Comparison of ENCODE assay signal across 8 mouse cellular contexts in genomic region chr16:38376841-38377249, GRCm38 (mm10). TPM values are rescaled to one million over a fixed set of nuclear protein-coding genes. Genes with fewer than 3 reads are reported as not detected.
DNase-seq lines count a peak whose midpoint lies in the region; ATAC-seq and TF ChIP-seq lines count a peak whose summit lies in the region.

No protein-coding gene starts in this region.

- 47% methylated on average over 8 of the region's 8 CpGs for WGBS in liver, adult 2 months
- 56% methylated on average over 8 of the region's 8 CpGs for WGBS in forebrain, embryonic 11.5 days
- WGBS in kidney, embryonic 15.5 days: 52% methylated on average over 8 of the region's 8 CpGs
- WGBS in midbrain, embryonic 11.5 days: 62% methylated on average over 8 of the region's 8 CpGs

- H3K4me3 ChIP-seq in liver, adult 2 months (ENCODE audit: insufficient read depth, low read depth, low read length): peak overlapping the region; percentile 73
- H3K4me3 ChIP-seq in forebrain, embryonic 11.5 days (ENCODE audit: low read depth, low read length): peak overlapping the region; percentile 14; the same call in 1 of the 2 replicates
- peak overlapping the region; percentile 32 for H3K4me3 ChIP-seq in kidney, embryonic 15.5 days (replicated peaks)
- peak overlapping the region; percentile 17; the same call in 1 of the 2 replicates for H3K4me3 ChIP-seq in midbrain, embryonic 11.5 days (ENCODE audit: low read depth, low read length)

- no peaks in the 10 kb centered on the region for H3K27me3 ChIP-seq in liver, adult 2 months (ENCODE audit: control insufficient read depth, insufficient read depth, low read length)
- H3K27me3 ChIP-seq in forebrain, embryonic 11.5 days (ENCODE audit: control insufficient read depth, insufficient read depth, low read length): no peaks in the 10 kb centered on the region
- H3K27me3 ChIP-seq in kidney, embryonic 15.5 days: no peaks in the 10 kb centered on the region
- H3K27me3 ChIP-seq in midbrain, embryonic 11.5 days (ENCODE audit: control insufficient read depth, insufficient read depth, low read length): no peaks in the 10 kb centered on the region

- no peak for TF ChIP-seq CTCF in liver, adult 2 months (IDR thresholded peaks at IDR 0.05; ENCODE audit: low read depth, low read length)

- H3K27ac ChIP-seq in liver, adult 2 months (replicated peaks; ENCODE audit: insufficient read depth, low read depth, low read length): no peak overlapping the region
- H3K27ac ChIP-seq in forebrain, embryonic 11.5 days (ENCODE audit: low read depth, low read length): no peak overlapping the region
- H3K27ac ChIP-seq in kidney, embryonic 15.5 days: peak overlapping the region; percentile 70
- H3K27ac ChIP-seq in midbrain, embryonic 11.5 days (ENCODE audit: low read depth, low read length): no peak overlapping the region

- peak overlapping the region; percentile 68 for H3K9ac ChIP-seq in liver, adult 2 months (ENCODE audit: low read depth, low read length)
- peak overlapping the region; percentile 51 for H3K9ac ChIP-seq in forebrain, embryonic 11.5 days (ENCODE audit: low read length)
- peak overlapping the region; percentile 33; the same call in 1 of the 2 replicates for H3K9ac ChIP-seq in kidney, embryonic 15.5 days
- H3K9ac ChIP-seq in midbrain, embryonic 11.5 days (ENCODE audit: low read length): peak overlapping the region; percentile 44

- ATAC-seq in forebrain, embryonic 11.5 days (replicated peaks; ENCODE audit: low FRiP score): peak; percentile 42; the same call in 1 of the 2 replicates
- peak; percentile 28 for ATAC-seq in kidney, embryonic 15.5 days (replicated peaks; ENCODE audit: low FRiP score)
- peak; percentile 35; the same call in 1 of the 2 replicates for ATAC-seq in midbrain, embryonic 11.5 days (ENCODE audit: low FRiP score)

- H3K4me2 ChIP-seq in forebrain, embryonic 11.5 days (ENCODE audit: low read depth, low read length, severe bottlenecking): peak overlapping the region; percentile 45; the same call in 1 of the 2 replicates
- peak overlapping the region; percentile 55 for H3K4me2 ChIP-seq in kidney, embryonic 15.5 days
- peak overlapping the region; percentile 27 for H3K4me2 ChIP-seq in midbrain, embryonic 11.5 days

- no peak for TF ChIP-seq POLR2A in liver, adult 2 months (IDR thresholded peaks at IDR 0.05; ENCODE audit: extremely low read depth, insufficient read depth, low read length)

- peaks cover 1% of the 10 kb centered on the region; the same call in 1 of the 2 replicates for H3K4me1 ChIP-seq in liver, adult 2 months (ENCODE audit: control insufficient read depth, insufficient read depth, low read length)
- 0 out of 2 replicates have a peak, but pooled peaks cover 2% of the 10 kb centered on the region for H3K4me1 ChIP-seq in forebrain, embryonic 11.5 days (replicated peaks; ENCODE audit: control insufficient read depth, insufficient read depth, low read length)
- peaks cover 16% of the 10 kb centered on the region; the same call in 1 of the 2 replicates for H3K4me1 ChIP-seq in kidney, embryonic 15.5 days
- H3K4me1 ChIP-seq in midbrain, embryonic 11.5 days (ENCODE audit: control insufficient read depth, insufficient read depth, low read length): peaks cover 3% of the 10 kb centered on the region; the same call in 1 of the 2 replicates

- no peak for DNase-seq in liver, adult 2 months (ENCODE audit: extremely low read depth, low read depth, low spot score)
- DNase-seq in liver: no peak
- no peak for DNase-seq in forebrain, embryonic 11.5 days (ENCODE audit: low spot score)
- DNase-seq in midbrain, embryonic 11.5 days (ENCODE audit: low spot score, missing footprints): no peak
- no peak for DNase-seq in urinary bladder, postnatal 4 days (ENCODE audit: low spot score in 2 of 2)
- DNase-seq in urinary bladder, postnatal 36 days (ENCODE audit: low spot score in 2 of 2): no peak
- no peak for DNase-seq in frontal cortex, postnatal 25 days (ENCODE audit: low spot score in 2 of 2)

- H3K79me2 ChIP-seq in liver, adult 2 months (ENCODE audit: control insufficient read depth, insufficient read depth, low read length): no peaks in the 10 kb centered on the region

- H3K36me3 ChIP-seq in liver, adult 2 months (ENCODE audit: control insufficient read depth, insufficient read depth, low read length): no peaks in the 10 kb centered on the region
- no peaks in the 10 kb centered on the region for H3K36me3 ChIP-seq in forebrain, embryonic 11.5 days (ENCODE audit: control insufficient read depth, insufficient read depth, low read length)
- no peaks in the 10 kb centered on the region for H3K36me3 ChIP-seq in kidney, embryonic 15.5 days
- H3K36me3 ChIP-seq in midbrain, embryonic 11.5 days (ENCODE audit: control insufficient read depth, insufficient read depth, low read length): no peaks in the 10 kb centered on the region

- no peaks in the 10 kb centered on the region for H3K9me3 ChIP-seq in forebrain, embryonic 11.5 days (ENCODE audit: control insufficient read depth, low read length)
- no peaks in the 10 kb centered on the region for H3K9me3 ChIP-seq in kidney, embryonic 15.5 days (replicated peaks)
- H3K9me3 ChIP-seq in midbrain, embryonic 11.5 days (ENCODE audit: control insufficient read depth, low read length): no peaks in the 10 kb centered on the region

RNA-seq across cellular contexts. Expression of gene Popdc2, which starts 14.8 kb away (rescaled TPM):
- 0.18 TPM in 1 of 2 replicates, not detected in the other for total RNA-seq in liver, adult 2 months (2014; rRNA removed)
- 0.18 and 0.73 TPM in 2 replicates for polyA plus RNA-seq in liver, adult 2 months (2012; rRNA removed)
- 0.56 and 1.4 TPM in 2 replicates for polyA plus RNA-seq in forebrain, embryonic 11.5 days (2014; fragmentation: Nextera tagmentation; extraction: Ambion mirVana)
- polyA plus RNA-seq in kidney, embryonic 15.5 days (2015; fragmentation: Nextera tagmentation; extraction: Ambion mirVana): 1.1 and 5.7 TPM in 2 replicates
- 0.59 and 2.1 TPM in 2 replicates for polyA plus RNA-seq in midbrain, embryonic 11.5 days (2014; fragmentation: Nextera tagmentation; extraction: Ambion mirVana)

RNA-seq across cellular contexts. Expression of gene Gm21987, which starts 30.0 kb away (rescaled TPM):
- not detected in 2 replicates for total RNA-seq in liver, adult 2 months (2014; rRNA removed)
- polyA plus RNA-seq in liver, adult 2 months (2012; rRNA removed): not detected in 2 replicates
- polyA plus RNA-seq in forebrain, embryonic 11.5 days (2014; fragmentation: Nextera tagmentation; extraction: Ambion mirVana): not detected in 2 replicates
- not detected in 2 replicates for polyA plus RNA-seq in kidney, embryonic 15.5 days (2015; fragmentation: Nextera tagmentation; extraction: Ambion mirVana)
- polyA plus RNA-seq in midbrain, embryonic 11.5 days (2014; fragmentation: Nextera tagmentation; extraction: Ambion mirVana): not detected in 2 replicates

RNA-seq across cellular contexts. Expression of gene Cox17, which starts 30.1 kb away (rescaled TPM):
- total RNA-seq in liver, adult 2 months (2014; rRNA removed): 56.6 and 69.9 TPM in 2 replicates
- polyA plus RNA-seq in liver, adult 2 months (2012; rRNA removed): 39.4 and 46.7 TPM in 2 replicates
- 118 and 119 TPM in 2 replicates for polyA plus RNA-seq in forebrain, embryonic 11.5 days (2014; fragmentation: Nextera tagmentation; extraction: Ambion mirVana)
- 167 and 189 TPM in 2 replicates for polyA plus RNA-seq in kidney, embryonic 15.5 days (2015; fragmentation: Nextera tagmentation; extraction: Ambion mirVana)
- 122 and 124 TPM in 2 replicates for polyA plus RNA-seq in midbrain, embryonic 11.5 days (2014; fragmentation: Nextera tagmentation; extraction: Ambion mirVana)

RNA-seq across cellular contexts. Expression of gene Maats1, which starts 34.9 kb away (rescaled TPM):
- not detected in 2 replicates for total RNA-seq in liver, adult 2 months (2014; rRNA removed)
- polyA plus RNA-seq in liver, adult 2 months (2012; rRNA removed): not detected in 2 replicates
- 0.39 and 0.41 TPM in 2 replicates for polyA plus RNA-seq in forebrain, embryonic 11.5 days (2014; fragmentation: Nextera tagmentation; extraction: Ambion mirVana)
- 0.14 and 0.27 TPM in 2 replicates for polyA plus RNA-seq in kidney, embryonic 15.5 days (2015; fragmentation: Nextera tagmentation; extraction: Ambion mirVana)
- 0.32 and 0.60 TPM in 2 replicates for polyA plus RNA-seq in midbrain, embryonic 11.5 days (2014; fragmentation: Nextera tagmentation; extraction: Ambion mirVana)

RNA-seq across cellular contexts. Expression of gene Pla1a, which starts 56.1 kb away (rescaled TPM):
- total RNA-seq in liver, adult 2 months (2014; rRNA removed): 70.6 and 82.1 TPM in 2 replicates
- polyA plus RNA-seq in liver, adult 2 months (2012; rRNA removed): 46.9 and 55.2 TPM in 2 replicates
- polyA plus RNA-seq in forebrain, embryonic 11.5 days (2014; fragmentation: Nextera tagmentation; extraction: Ambion mirVana): 0.15 and 0.25 TPM in 2 replicates
- polyA plus RNA-seq in kidney, embryonic 15.5 days (2015; fragmentation: Nextera tagmentation; extraction: Ambion mirVana): 3.9 and 4.2 TPM in 2 replicates
- 0.23 and 0.59 TPM in 2 replicates for polyA plus RNA-seq in midbrain, embryonic 11.5 days (2014; fragmentation: Nextera tagmentation; extraction: Ambion mirVana)

Comparison
In these comparisons a context has a peak if more than half of its experiments do, and no peak if none do; other contexts are left out.
1. H3K4me3 ChIP-seq: peak in every context shown above with its lines; median percentile 73 in liver, adult 2 months; 32 in kidney, embryonic 15.5 days; 17 in midbrain, embryonic 11.5 days; 14 in forebrain, embryonic 11.5 days.